Mouse (Mus musculus) c-Kit-positive CD71-negative TER-119-negative erythroid progenitor cells, embryonic 14.5 days (primary cell): Measurements from ENCODE around the gene Fbxl14.
A peak's percentile ranks its signal among the peaks of the same experiment; 100 is the strongest.
"Not testable (repeated sequence)": the region's sequence is repeated elsewhere in the genome, so short reads cannot be mapped to it uniquely, and the experiment has no call there.

Experiments
- DNase-seq: peaks from one replicate; pipeline ENCODE4 v3.0.0-alpha.2; 2013; ENCODE audit warnings: low read depth

Fbxl14 gene

DNA sequence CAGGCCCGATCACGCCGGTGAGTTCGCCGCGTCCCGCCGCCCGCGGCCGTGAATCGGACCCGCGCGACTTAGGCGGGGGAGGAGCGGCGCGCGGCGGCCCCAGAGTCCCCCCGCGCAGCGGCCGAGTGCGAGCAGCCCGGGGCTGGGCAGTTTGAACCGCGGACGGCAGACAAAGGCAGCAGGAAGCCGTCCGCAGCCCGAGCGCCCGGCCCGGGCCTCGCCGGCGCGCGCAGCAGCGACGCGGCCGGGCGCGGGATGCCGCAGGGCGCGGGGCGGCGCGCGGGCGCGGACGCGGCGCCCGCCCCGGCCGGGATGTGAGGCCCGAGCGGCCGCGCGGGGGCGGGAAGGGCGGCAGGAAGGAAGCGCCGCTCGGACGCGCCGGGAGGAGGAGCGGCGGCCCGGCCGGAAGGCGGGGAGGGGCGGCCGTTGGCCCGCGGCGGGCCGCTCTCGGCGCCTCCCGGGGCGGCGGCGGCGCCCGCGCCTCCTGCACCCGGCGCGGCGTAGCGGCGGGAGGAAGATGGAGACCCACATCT lies at the start of gene Fbxl14:
TSS of gene Fbxl14 (plus strand) at position 326 of the 533 bp plus-strand sequence.
- DNase-seq, result no peak

DNA sequence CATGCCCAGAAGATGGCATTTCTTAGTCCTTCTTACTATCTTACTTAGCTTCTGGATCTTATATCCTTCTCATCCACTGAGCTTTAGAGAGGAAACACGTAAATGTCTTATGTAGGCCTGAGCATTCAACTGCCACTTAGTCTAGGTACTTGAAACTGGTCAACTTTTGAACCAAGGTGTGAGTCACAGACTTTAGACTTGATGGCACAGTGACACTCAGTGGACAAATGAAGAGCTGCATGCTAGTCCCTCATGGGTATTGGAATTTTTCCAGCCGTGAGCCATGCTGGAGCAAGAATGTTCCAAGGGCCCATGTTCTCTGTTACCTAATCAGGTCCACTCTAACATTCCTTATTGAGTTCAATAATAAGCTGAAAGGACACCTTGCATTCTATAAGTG lies 49.0 kb upstream of the Fbxl14 start:
- DNase-seq, result no peak

DNA sequence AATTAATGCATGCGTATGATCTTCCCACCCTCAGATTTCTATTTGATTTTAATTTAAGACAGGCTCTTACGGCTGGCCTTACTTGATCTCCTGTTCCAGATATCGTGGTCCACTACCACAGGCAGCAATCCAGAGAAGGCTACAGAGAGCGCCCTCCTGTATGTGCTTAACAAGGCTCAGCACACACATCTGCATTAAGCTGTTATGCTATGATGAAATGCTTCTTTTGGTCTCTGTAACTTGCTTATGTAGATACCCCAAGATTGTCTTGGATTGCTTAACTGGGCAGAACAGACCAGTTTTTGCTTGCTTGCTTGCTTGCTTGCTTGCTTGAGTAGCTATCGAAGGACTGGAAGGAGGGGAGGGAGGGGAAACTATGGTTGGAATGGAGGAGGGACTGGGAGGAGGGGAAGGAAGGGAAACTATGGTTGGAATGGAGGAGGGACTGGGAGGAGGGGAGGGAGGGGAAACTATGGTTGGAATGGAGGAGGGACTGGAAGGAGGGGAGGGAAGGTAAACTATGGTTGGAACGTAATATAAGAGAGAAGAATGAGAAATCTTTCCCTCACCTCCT lies 47.6 kb upstream of the Fbxl14 start:
- DNase-seq, result no peak

DNA sequence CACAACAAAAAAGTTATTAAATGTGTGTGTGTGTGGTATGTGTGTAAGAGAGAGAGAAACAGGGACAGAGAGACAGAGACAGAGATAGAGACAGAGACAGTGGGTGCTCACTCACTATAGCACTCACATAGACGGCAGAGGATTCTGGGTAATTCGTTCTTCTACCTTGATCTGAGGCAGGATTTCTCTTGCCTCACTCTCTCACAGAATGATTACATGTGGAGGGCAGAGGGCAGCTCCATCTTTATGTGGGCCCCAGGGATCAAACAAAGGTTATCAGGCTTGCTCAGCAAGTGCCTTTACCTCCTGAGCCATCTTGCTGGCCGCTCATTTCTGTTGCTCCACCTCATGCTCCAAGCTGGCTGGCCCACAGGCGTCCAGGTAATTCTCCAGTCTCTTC lies 45.1 kb upstream of the Fbxl14 start:
- no peak for DNase-seq

DNA sequence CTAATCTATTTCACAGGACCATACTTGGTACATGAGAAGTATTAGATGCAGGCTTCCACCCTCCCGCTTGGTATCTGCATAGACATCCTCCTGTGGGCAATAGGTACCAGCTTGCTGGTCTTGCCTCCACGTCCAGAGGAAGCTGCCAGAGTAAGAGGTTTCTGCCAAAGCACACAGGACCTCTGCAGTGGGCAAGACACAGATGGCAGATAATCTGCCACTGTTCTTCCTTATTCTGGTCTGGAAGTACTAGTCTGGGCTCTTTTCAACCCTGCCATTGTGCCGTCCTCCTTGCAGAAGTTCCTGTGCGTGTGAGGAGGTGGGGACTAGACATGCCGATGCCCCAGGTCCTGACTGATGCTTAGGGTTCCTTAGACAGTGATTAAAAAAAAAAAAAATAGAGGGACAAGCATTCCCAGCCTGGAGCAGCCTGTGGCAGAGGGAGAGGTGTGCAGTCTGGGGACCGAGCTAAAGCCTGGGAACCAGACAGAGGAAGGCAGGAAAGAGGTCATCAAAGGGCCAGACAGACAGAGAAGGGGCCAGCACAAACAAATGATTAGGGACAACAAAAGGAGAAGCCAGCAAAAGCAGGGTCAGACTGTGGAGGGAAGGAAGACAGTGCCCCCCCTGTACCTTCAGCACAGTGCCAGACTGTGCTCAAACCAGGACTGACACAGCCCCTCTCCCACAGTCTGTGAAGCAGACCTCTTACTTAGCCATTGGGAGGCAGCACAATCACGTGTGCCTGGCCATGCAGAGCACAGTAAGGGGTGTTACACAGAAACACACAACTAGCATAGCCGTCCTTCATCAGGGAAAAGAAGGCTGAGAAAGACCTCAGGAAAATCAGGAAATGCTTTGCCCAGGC lies 41.3 kb upstream of the Fbxl14 start:
- DNase-seq, result no peak

DNA sequence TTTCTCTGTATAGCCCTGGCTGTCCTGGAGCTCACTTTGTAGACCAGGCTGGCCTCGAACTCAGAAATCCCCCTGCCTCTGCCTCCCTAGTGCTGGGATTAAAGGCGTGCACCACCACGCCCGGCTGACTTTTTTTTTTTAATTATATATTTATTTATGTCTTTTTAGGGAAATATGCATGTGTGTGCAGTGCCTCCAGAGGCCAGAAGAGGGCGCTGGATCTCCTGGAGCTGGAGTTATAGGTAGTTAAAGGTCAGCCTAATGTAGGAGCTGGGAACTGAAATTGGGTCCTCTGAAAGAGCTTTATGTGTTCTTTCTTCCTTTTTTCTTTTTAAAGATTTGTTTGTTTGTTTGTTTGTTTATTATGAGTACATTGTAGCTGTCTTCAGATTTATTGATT lies 36.7 kb upstream of the Fbxl14 start:
- not testable (repeated sequence) for DNase-seq

DNA sequence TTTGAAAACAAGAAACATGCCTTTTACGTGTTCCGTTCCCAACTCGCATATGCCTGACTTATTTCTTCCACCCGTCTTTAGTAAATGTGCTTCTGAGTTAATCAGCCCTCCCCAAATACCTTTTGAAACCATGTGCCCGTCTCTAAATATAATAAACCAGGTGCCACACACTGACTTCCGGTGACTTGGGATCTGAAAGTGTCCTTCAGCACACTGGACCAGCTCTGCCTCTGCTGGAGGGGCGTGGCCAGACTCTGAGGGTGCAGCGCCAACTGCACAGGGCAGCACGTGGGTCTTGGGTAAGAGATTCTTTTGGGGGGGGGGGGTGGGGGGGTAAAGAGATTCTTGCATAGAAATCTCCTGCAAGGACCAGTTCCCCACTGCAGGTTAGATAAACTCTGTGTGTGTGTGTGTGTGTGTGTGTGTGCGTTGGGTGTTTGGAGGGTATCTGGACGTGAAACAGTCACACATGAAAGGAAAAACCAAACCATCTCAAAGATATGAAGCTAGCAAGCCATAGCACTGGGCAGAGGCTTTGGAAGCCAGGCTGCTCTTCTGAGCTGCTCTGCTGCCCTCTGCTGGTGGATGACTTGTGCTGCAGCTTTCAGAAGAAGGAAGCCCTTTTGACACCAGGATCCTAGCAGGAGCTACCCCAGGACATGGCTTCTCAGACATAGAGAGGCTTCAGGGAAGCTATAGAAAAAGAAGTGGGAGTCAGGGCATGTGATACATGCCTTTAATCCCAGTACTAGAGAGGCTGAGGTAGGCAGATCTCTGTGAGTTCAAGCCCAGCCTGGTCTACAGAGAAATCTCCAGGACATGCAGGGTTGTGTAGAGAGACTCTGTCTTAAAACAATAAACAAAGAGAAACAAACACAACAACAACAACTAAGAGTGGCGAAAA lies 35.5 kb upstream of the Fbxl14 start:
- DNase-seq, result peak; percentile 94

DNA sequence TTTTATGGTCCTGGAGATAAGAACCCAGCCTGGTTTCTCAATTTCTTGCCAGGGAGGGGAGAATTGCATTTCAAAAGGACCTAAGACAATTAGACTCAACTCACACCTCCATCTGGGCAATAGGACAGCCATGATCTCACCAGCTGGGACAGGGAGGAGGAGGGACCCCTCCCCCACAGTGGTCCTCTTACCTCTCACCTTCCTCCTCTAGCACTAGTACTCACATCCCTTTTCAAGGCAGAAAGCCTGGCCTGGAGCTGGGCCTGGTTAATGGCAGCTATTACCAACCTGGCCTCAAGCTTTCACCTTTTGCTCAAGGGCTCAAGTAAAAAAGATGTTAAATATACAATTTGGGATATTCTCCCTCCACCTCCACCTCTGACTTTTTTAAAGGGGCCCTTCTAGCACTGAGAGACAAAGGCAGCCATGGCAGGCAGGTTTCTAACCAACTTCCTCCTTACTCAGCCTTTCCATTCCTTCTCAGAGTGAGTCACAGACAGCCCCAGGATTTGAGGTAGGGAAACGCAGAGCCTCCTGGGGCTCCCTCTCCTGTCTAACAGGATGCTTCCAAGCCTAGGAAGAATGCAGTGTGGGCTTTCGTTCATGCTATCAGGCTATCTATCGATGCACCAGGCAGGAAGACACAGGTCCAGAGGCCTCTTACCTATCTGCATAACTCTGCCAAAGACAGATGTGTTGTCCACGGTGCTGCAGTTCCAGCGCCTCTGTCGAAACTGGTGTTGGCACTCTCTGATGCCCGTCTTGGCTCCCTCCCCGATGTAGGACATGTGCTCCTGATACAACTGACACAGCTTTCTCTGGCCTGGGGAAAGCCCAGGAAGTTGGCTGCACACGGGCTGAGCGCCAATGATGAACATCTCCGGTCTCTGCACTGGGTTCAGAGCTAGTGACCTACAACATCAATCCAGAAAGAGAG lies 33.5 kb upstream of the Fbxl14 start:
- no peak for DNase-seq

DNA sequence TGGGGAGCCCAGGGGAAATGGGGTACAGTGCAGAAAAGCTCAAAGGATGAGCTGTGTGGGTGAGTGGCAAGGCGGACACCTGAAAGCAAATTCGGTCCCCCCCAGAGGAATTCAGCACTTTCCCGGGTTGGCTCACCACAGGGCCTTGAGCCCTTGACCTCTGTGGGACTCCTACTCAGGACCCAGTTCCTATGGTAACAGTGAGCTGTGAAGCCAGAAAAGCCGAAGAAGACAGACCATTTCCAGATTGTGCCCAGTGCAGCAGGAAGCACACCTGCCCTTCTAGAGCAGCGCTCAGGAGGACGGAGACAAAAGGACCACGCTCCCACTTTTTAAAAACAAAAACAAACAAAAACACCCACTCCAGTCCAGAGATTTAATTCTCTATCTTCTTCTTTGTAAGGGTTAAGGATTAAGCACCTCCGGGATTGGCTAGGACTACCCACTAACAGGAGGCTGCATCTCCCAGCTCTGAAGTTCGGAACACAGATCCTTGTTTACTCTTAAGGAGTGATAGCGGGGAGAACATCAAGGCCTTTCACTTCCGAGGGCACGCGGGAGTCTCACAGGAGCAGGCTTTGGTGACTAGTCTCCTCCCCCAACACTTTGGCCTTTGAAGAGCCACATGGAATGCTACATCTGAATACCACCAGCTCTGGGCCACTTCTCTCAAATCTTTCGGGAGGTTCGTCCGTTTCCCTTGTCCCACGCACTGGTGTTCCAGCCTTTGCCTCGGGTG lies 31.0 kb upstream of the Fbxl14 start:
- DNase-seq, result no peak

DNA sequence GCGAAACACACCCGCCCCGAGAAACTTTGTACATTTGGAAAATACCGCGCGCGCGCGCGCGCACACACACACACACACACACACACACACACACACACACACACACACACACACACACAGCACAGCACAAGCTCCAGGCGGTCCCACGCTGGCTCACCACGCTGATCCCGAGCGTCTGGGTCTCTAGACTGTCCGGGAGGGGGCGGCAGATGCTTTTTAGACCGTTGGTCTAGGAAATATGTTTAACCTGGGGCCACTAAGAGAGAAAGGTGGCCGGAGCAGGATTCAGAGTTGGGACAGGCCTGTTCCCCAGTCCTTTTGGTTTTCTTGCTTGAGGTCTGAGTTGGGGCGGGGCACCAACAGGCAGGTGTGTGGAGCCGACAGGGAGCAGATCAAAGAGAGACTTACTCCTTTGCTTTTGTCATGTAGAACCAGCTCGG lies 30.4 kb upstream of the Fbxl14 start:
- no peak for DNase-seq

DNA sequence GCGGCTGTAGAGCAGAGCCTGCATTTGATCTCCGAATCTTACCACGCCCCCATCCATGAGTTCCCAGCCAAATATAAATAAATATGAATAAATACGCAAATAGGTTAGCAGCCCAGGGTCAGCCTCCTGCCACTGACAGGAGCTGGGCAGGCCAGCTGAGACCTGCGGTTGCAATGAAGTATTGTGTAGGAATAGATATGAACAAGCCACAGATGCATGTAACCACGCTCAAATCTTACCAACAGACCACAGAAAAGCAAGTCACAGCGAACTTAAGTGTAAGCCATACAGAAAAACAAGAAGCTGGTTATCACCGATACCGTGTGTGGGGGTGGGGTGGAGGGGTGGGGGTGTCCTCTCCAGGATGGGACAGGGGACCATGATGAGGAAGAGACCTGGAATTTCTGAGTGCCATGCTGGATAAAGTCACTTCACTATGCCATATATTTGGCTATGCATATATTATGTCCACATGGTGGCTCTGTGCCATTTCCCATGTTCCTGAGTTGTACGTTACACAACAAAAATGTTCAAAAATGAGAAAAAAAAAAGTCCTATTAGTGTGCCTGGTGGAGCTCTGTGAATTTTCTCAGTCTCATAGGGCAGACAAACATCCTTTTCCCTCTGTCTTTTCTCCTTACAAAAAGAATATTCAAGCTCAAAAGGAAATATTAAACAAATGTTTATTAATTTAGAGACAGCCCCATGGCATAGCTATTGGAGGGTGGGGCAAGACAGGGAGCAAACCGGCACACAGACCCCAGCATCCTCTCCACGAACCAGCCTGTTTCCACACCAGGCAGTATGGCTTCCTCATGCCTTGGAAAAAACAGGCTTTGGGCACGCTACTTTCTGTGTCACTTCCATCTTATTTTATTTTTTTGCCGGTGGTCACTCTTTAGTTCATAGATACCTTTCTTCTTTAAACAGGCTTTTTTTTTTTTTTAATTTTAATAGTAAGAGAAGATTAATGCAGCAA lies 28.2 kb upstream of the Fbxl14 start:
- no peak for DNase-seq

DNA sequence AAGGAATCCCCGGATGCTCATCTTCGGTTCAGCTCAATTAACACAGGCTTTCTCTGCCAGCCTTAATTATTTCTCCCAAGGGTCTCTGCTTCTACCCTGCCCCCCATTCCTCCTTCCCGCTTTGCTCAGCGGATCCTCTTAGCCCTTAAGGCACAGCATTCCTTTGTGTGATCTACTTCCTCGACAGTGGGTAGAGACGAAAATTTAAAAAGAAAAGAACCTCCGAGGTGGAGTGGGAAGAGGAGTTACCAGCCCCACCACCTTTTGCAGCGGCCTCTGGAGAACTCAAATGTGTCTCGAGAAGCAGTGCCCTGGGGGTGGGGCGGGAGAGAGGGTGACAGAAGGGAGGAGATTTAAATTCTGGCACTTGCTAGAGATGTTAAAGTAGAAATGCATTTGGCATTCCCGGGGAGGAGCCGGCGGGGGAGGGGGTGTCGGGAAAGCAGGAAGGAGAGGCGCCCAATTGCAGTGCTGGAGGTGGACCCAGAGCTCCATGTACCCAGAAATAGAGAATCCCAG lies 27.4 kb upstream of the Fbxl14 start:
- no peak for DNase-seq

DNA sequence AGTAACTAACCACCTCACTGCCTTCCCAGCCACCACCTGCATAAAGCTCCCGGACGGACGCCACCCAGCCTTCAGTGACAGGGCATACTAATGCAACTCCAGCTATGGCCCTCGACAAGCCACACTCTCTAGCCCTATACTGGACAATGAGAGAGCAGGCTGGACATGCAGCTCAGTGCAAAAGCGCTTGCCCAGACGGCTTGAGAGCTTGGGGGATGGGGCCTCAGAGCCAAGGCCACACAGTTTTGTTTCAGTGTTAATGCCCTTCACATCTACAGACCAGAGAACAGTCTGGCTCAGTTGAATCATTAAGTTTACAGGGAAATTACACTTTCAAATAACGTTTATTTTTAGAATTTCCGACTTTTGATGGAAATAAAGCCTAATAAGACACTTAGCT lies 21.3 kb upstream of the Fbxl14 start:
- DNase-seq, result no peak

DNA sequence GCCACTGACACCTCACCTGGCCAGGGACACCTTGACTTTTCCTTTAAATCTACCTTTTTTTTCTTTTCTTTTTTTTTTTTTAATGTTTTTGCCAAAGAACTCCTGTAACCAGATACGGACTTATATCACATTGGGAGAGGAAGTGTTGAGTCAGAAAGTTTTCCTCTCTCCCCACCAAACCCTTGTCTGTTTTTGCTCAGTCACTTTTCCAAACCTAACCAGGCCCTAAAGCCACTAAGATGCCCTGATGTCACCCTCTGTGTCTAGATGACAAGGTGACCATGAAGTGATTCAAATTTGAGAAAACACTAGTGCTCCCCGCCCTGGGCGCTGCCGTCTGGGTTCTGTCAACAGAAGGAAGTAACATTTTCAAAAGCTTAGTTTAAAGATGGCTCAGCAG lies 20.4 kb upstream of the Fbxl14 start:
- no peak for DNase-seq

DNA sequence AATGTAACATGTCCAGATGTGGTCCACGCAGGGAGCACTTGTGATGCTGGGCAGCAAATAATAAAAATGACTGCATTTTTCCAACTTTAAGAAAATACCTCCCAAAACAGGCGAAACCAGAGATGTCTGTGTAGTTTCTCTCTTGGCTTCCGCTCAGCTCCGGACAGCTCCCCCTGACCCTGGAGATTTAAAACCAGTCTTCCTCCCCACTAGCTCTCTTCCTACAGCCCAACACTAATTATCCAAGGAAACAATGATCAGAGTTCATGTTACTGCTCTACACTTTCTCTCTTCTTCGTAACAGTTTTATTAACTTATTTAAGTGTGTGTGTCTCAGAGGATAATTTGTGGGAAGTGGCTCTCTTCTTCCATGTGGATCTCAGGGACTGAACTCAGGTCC lies 19.1 kb upstream of the Fbxl14 start:
- no peak for DNase-seq

DNA sequence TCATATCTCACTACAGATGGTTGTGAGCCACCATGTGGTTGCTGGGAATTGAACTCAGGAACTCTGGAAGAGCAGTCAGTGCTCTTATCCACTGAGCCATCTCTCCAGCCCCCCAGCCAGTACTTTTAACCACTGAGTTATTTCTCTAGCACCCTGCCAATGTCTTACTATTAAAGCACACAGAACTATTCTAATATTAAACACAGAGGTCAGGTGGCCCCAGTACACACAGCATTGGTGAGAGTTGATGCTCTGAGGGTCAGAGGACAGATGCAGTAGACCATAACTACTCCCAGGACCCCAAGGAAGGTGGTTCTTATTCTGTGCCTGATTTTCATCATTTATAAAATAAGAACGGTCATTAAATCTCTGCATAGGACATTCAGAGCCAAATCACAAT lies 13.3 kb upstream of the Fbxl14 start:
- no peak for DNase-seq

DNA sequence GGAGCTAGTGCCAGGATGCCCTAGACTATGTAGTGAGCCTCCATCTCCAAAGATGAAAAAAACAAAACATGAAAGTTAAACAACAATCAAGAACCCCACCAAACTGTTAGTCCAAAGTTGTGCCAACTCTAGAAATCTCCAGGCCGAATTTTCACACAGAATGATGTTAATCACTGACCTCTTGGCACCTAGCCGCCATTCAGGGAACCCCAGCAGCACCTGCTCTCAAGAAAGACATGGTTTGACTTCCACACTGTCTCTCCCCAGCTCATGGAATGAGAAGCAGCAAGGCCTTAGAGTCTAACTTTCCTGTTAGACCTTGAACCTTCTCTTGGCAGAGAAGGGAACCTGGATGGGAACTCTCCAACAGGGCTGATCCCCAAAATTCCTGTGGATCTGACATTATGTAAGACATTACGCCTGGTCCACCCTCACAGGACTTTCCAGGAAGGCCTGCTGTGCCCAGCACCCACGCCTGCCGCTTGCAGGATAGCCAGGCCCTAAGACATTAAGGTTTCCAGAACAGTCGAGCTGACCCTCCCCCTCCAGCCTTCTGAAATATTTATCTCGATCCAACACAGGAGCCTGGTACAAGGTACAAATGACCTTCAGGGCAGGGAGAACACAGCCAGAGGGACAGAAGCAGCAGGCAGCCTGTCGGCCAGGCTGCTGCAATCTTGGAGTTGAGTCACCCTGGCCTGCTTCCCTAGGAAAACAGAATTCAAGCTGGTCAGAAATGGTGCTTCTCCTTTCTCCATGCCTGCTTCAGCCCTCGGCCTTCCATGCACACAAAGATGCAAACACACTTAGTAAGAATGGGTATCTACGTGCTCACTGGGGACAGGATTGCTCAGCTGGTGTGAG lies 12.3 kb upstream of the Fbxl14 start:
- DNase-seq, result no peak

DNA sequence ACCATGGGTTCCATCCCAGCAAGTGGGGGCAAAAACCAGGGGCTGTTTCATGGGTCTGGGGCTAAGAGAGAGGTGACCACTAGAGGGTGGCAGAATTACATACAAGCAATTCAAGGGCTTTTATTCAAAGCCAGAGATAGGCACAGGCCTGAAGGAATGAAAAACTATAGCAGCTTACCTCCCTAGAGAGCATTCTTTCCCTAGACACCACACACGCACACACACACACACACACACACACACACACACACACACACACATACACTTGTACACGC lies 11.7 kb upstream of the Fbxl14 start:
- DNase-seq, result no peak
